Mouse (Mus musculus): ENCODE data around the gene Mrnip.

Gene Mrnip

DNA sequence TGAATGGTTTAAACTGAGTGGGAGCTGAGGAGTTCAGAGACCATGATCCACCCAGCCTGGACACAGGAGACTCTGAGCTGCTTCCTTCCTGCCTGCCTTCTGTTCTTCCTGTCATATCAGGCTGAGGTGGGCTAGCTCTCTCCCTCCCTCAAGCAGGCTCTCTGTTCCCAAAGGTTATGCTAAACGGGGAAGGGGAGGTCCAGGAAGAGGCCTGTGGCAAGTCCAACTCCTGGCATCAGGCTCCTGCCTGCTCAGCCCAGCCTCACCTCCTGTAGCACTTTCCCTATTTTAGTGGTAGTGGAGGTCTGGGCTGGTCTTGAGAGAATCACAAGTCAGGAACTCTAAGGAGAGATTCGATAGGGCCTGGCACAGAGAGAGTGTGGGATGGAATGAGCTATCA, 52.2 kb downstream of the Mrnip start:
- no peak for DNase-seq

DNA sequence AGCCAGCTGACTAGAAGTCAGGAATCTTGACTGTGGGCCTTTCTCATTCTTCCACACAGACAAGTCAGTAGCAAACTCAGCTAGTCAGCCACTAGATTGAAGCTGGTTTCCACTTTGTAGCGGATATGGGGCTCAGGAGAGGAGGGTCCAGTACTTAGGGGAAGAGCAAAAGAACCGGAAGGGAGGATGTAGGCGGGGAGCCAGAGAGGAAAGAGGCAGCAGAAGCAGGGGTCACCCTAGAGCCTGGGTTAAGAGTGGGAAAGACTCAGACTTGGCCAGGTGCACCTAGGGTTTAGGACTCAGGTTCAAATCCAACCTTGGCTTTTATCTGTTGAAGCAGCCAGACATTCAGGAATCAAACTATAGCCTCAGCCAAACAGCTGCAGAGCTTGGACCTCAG, 53.0 kb downstream of the Mrnip start:
- DNase-seq = no peak

DNA sequence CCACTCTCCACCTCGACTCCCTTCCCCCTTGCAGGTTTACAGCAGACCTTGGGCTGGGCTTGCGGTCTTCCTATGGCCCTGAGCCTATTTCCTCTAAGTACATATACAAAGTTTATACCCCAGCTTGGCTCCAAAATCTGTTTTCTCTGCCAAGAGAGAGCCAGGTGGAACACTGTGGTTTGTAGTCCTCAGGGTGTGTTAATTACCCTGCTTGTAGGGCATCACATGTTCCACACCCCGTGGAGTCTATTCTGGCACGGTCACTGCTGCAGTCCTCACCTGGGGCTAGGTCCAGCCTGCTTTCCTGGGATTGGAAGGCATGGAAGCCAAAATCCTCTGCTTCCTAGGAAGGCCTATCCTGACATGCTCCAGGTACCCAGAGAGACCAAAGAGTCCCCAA, 53.5 kb downstream of the Mrnip start:
- no peak for DNase-seq

DNA sequence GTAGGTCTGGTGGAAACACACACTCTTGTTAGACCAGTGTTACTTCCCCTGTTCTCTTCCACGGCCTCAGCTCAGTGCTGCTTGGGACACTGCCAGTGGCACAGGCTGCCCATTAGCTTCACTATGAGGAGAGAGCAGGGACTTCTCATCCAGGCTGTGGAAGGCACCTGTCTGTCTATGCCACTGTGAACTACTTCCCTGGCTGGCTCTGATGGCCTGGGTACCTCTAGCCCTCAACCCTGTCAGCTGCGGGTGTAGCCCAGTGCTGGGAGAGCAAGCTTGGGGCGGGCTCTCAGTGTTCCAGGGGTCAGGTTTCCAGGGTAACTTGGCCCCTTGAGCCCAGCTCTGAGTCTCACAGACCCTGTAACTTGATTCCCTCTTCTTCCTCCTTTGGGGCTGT, 54.5 kb downstream of the Mrnip start:
- no peak for DNase-seq

DNA sequence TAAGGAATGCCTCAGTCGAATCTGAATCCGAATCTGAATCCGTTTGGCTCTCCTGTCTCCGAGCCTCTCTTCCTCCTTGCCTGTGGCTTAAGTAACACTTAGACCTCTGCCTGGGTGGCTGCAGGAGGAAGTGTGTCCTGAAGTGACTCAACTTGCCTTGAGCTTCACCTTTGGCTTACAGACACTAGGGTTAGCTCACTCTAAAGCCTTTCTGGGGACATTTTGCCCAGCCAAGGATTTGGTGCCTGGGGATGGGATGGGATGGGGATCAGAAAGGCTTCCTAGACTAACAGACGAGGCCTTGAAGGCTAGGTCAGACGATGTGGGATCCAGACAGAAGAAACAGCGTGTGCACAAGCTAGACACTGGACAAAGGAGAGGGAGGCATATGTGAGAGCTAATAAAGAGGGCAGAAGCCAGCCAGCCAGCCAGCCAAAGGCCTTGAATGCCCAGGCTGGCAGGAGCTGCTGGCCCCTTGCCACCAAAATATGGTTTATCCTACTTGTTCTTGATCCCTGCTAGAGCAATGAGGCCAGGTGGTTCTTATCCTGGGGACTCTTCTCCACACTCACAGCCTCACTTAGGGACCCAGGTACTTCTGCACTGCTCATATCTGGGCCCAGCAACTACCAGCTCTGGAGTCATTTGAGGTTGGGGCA, 55.1 kb downstream of the Mrnip start:
- no peak for DNase-seq

DNA sequence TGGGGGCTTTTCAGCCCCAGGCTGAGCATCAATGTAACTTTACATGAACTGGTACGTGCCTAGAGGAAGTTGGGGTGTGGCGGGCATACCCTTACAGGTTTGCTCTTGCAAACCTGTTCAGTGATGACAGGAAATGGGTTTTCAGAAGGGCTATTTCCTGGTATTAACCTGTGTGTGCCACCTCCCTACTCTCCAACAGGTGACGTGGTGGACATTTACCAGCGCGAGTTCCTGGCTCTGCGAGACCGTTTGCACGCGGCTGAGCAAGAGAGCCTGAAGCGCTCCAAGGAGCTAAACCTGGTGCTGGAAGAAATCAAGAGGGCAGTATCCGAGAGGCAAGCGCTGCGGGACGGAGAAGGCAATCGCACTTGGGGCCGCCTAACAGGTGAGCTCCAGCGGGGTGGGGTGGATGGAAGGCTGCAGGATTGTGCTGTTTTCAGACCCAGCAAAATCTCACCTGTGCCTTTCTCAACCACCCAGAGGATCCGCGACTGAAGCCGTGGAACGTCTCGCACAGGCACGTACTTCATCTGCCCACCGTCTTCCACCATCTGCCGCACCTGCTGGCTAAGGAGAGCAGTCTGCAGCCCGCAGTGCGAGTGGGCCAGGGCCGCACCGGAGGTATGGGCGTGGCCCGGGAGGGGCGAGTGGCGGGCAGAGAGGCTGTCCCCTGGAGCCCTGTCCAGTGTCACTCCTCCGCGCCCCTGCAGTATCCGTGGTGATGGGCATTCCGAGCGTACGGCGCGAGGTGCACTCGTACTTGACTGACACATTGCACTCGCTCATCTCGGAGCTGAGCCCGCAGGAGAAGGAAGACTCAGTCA, 56.4 kb downstream of the Mrnip start:
- no peak for DNase-seq

DNA sequence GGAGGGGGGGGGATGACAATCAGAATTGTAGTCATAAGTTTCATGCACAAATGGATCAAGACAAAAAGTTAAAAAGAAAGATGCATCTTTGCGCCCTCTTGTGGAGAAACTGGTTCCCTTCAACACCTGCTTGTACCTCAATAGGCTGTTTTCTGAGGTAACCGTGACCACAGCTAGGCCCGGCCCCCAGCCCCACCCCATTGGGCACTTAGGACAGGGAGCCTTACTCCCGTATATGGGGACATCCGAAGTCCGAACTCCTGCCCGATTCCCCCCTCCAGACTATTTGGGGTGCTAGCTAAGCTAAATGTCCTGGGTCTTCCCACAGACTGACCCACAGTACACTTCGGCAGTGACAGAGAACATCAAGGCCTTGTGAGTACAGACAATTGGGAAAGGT, 57.2 kb downstream of the Mrnip start:
- peak; percentile 91 for DNase-seq

DNA sequence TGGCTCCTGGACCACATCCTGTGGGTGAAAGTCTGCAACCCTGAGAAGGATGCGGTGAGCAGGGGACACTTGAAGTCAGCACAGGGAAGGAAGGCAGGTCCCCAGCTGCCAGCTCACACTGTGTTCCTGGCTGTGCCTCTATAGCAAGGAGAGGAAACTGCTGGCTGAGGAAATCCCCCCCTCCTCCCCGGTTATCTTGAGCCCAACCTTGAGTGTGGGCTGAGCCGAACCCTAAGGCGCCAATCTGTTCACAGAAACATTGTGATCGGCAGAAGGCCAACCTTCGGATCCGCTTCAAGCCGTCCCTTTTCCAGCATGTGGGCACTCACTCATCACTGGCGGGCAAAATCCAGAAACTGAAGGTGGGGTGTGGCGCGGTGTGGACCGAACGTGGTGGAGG, 58.8 kb downstream of the Mrnip start:
- DNase-seq = no peak

DNA sequence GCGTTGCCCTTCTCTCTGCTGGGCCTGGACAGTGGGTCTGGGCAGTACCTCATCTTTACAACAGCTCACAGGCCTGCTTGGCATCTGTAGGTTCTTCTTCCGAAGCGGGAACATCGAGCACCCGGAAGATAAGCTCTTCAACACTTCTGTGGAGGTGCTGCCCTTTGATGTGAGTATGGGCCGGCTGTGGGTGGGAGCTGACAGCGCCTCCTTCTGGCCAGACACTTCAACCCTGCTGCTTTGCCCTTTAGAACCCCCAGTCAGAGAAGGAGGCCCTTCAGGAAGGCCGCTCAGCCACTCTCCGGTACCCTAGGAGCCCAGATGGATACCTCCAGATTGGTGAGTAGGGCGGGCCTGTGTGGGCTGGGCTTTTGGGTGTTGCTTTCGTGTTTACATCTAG, 59.7 kb downstream of the Mrnip start:
- DNase-seq = no peak

DNA sequence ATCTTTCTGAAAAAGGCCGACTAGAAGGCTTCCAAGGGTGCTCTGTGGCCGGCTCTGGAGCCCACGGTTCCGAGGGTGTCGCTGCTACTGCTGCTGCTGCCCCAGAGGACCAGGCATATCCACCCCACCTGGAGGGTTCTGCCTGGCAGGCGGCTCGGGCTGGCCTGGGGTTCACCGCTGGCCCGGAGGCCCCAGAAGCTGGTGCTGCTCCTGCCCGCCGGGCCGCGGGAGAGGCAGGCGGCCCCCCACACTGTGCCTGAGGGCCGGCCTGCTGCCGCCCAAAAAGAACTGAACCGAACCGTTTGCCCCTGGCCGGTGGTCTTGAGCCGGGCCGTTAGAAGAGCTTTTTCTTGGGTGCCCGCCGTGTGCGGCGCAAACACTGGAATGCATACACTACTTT, 60.4 kb downstream of the Mrnip start:
- no peak for DNase-seq

DNA sequence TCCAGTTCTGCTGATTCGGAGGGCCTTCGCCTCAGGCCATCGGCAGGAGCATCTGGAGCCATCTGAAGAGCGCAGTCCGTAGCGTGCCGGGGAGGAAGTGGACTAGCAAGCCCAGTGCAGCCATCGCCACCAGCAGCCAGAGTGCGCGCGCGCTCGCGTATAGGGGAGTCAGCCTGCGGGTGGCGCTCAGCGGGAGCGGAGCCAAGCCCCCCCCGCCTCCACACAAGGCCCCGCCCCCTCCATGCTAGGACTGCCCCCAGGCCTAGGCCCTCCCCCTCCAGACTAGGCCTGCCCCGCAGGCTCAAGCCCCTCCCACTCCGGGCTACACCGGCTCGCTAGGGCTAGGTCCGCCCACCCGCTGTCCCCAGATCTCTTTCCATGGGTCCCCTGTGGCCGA, 62.3 kb downstream of the Mrnip start:
- peak; percentile 92 for DNase-seq

DNA sequence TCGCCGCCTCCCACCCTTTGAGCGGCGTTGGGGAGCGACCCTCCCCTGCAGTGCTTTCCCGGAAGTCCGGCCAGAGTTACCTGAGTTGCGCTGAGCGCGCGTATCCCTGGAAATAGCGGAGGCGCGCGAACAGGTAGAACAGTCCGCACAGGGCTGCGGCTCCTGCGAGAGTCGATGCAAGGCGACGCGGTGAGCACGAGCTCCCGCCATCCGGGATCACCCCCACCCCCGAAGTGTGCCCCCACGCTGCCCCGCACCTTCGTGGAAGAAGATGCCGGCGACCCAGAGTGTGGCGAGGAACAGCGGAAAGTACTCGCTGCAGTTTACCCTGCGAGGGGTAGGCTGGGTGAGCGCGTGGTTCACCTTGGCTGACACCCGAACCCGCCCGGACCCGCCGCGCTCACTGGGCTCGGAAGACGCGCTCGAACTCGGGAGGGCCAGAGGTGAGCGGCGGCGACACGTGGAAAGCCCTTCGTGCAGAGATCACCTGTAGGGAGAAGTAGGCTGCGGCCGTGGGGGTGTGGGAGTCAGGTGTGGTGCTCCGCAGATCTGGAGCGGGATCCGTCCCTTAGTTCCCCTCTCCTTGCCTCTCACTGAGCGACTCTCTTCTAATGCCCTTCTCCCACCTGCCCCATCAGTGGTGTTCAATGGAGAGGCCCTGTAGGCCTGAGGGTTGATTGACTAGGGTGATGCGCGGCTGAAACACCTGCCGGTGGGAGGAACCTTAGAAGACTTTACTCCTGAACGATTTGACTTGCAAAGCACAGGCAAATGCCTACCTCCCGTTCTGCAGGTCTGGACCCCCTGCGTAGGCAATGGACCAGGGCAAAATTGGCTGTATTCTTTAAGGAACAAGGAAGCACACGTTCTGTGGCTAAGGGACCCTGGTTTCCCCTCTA, 62.9 kb downstream of the Mrnip start:
- no peak for DNase-seq

DNA sequence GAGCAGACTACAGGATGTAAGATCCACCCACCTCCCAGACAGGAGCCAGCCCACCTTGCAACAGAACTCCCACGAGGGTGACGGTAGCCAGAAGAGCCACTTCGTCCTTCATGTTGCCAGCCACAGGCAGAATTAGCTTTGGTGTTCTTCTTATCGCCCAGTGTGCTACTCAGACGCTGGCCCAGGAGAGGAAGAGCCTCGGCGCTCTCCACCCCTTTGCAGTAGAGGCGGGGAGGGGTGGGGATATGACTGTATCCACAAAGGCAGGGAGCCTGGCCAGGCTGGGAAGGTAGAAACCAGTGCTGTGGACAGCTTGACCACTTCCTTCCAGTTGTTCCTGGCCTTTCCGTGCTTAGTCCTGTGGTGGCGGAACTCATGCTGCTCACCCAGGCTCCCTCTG, 64.1 kb downstream of the Mrnip start, which contains the start of gene Ltc4s:
Ltc4s (minus strand) TSS at position 293 of the 400 bp plus-strand sequence.
- peak; percentile 68 for DNase-seq

DNA sequence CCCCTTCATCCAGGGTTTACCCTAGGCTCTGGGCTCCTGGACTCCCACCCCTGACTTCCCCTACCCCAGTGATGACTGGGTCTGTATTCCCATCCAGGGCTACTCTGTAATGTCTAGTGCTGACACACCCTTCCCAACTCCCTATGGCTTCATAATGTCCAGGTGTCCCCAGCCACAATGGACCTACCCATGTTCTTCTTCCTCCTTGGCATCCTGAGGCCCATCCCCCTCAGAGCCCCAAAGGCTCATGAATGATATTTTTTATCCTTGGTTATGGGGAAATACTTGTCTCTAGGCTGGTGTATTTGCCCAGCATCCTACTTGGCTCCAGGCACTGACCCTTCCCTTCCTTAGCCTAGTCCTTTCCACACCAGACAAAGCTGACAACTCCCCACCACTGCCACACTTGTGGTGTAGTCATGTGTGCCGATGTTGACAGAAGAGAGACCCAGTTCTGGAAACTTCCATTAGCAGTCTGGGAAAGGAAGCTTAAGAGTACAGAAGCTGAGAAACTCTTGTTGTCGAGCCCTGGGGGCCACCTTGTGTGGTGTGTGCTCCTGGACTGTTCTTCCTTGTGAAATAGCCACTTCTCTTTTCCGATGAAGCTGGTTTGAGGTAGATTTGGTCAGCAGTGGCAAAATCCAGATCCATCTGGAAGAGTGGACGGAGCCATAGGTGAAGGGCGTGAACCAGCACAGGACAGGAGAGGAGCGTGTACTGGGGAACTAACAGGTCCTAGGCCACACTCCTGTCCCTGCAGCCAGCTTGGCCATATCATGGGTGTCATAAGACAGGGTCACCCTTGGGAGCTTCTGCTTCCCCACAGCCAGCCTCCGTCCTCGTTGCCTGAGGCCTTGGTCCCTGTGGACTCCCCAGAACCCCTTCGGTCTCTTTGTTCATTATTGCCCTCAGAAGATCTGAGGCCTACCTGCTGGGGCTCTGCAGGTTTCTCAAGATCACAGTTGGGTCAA, 64.9 kb downstream of the Mrnip start:
- no peak for DNase-seq

DNA sequence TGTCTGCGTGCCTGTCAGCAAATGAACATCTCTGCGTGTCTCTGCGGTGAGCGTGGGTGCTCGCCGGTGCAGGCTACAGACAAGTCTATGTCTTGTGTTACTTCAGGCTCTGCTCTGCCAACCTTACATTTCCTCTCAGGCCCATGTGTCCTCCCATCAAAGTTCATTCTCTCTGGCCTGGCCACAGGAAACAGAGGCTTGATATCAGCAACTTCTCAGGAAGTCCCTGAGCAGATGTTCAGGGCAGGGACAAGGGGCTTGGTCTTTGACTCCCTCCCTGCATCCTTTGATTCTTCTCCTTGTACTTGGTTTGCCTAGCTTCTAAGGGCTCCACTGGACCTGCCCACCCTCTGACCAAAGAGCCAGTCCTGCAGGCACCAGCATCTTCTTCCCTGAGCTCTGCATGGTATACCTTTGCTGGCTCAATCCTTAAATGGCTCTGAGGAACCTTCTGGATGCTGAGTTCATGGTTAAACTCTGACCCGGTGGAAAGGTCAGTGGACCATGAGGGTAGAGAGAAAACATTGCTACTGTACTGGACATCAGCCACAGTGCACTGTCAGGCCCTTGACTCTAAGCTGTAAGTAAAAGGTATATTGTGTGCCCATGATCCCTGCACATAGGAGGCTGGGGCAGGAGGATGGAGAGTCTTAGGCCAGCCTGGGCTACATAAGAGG, 66.1 kb downstream of the Mrnip start:
- no peak for DNase-seq

DNA sequence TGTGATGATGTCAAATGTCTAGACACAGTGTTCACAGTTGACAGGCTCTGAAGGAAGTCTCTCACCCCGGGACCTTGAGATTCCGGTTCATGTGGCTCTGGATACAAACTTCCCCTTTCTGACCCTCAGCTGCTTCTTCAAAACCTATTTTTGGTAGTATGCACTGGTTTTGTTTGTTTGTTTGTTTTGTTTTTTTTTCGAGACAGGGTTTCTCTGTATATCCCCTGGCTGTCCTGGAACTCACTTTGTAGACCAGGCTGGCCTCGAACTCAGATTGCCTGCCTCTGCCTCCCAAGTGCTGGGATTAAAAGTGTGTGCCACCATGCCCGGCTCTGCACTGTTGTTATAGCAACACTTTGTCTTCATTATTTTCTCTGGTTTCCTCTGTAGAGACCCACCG, 69.7 kb downstream of the Mrnip start:
- DNase-seq = no peak

DNA sequence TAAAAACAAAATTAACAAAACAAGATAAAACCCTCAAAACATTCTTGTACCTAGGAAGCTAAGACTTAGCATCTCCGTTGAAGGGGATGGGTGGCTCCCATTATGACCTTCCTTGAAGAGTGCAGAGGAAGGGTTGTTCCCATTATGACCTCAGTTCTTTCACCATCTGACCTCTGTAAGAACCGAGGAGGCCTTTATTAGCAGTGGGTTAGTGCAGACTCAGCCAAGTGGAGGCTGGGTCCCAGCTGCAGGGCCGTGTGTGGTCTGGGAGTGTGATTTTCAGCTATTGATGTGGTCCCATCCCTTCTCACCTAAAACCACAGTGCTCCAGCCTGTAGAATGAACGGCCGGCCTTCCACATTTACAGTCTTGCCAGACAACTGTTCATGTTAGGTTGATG, 71.0 kb downstream of the Mrnip start:
- DNase-seq = peak; percentile 52

DNA sequence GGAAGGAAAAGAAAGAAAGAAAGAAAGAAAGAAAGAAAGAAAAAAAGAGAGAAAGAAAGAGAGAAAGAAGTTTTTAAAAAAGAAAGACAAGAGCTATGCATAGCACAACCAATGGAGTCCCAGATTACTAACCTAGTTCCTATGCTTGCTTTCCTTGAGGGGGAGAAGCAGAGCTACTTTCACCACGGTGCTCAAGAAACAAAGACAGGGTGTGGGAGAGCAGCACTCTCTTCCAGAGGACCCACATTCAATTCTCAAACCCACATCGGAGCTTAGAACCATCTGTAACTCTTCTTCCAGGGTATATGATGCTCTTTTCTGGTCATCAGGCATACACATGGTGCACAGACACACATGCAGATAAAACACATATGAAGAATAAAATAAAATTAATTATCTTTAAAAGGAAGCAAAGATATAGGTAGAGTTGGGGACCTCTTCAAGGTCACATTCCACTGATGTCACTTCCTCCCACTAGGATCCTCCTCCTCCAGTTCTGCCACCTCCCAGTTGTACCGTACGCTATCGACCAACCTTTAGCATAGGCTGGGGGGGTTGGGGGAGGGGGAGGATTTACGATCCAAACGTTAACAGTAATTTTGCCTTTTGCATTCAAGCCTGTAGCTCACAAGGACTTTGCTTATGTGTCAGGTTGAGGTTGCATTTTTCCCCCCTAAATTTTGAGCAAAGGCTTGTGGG, 74.4 kb downstream of the Mrnip start:
- no peak for DNase-seq

Measured in lung, postnatal 36 days (tissue).